Mouse (Mus musculus): ENCODE results near the gene Vps33a. TPM values are rescaled to one million over a fixed set of nuclear protein-coding genes. Genes with fewer than 3 reads are reported as not detected.
A peak's percentile ranks its signal among the peaks of the same experiment; 100 is the strongest.
"Not testable (repeated sequence)": the region's sequence is repeated elsewhere in the genome, so short reads cannot be mapped to it uniquely, and the experiment has no call there.

Vps33a gene
- polyA plus RNA-seq, 1 experiment, result 15.9 TPM

DNA sequence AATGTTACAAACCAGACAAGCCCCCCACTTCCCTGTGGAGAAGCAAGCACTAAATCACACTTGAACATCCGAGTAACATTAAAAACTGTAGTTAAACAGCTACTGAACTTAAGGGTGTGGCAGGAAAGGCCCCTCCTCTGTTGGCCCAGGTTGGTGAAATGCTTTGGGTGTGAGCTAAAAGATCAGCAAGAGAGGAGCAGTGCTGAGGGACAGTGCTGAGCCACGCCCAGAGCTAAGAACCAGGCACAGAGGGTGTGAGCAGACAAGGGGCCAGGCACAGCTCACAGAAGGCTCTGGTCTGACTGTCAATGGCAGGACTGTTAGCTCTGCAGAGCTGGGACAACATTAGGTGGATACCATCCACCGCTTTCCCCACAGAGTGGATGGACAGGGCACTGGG lies 60.7 kb downstream of the Vps33a start:
- TF ChIP-seq CTCF (IDR thresholded peaks at IDR 0.05; ENCODE audit: insufficient read depth, low read length), result no peak
- no peak for TF ChIP-seq POLR2A (IDR thresholded peaks at IDR 0.05; ENCODE audit: borderline replicate concordance, extremely low read depth, low read depth, low read length)
- Histone ChIP-seq H3K4me1 (ENCODE audit: control insufficient read depth, insufficient read depth, low read length) (peaks cover 2% of the 10 kb centered on the region; the same call in 1 of the 2 replicates), H3K4me3 (replicated peaks; ENCODE audit: extremely low read depth, low read depth, low read length) (no peak overlapping the region)
- DNase-seq, result no peak
- 61% methylated on average over 3 of the region's 3 CpGs for WGBS

DNA sequence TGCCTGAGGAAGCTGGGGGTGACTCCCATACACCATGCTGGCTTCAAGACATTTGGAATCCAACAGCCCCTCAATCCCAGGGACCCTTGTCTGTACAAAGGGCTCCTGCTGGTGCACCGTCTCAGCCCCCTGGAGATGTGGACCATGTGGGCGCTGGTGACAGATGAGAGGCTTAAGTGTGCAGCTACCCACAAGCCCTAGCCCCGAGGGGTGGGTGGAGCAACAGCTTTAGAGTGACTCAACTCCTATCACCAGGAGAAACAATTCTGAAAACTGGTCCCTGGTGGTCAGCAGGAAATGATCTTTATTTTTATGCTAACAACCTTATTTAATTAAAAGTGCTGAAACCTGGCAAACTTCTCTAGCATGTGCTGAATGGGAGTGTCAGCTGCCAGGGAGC lies 61.4 kb downstream of the Vps33a start:
- not testable (repeated sequence) for DNase-seq; H3K4me3 ChIP-seq (replicated peaks; ENCODE audit: extremely low read depth, low read depth, low read length); H3K4me1 ChIP-seq (ENCODE audit: control insufficient read depth, insufficient read depth, low read length)
- 73% methylated on average over 3 of the region's 3 CpGs for WGBS

DNA sequence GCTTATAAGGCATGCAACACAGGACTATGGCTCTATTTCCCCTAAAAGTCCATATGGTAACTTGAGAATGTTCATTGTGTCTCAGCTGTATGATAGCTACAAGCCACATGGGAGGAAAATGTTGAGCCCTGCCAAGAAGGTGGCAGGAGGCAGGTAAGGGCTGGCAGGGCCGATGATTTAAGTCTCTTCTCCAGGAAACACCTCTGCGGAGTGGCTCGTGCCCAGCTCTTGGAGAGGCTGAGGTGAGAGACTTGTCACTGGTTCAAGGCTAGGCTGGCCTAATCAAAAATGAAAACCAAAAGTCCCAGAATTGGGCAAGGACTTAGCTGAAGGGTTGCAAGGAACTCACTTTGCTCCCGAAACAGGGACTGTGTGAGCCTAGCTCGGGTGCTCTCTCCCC lies 62.7 kb downstream of the Vps33a start, which contains the start of gene B3gnt4:
B3gnt4 (plus strand) TSS at position 301 of the 400 bp plus-strand sequence.
- Histone ChIP-seq H3K4me3 (replicated peaks; ENCODE audit: extremely low read depth, low read depth, low read length) (no peak within 1 kb of the TSS), H3K4me1 (ENCODE audit: control insufficient read depth, insufficient read depth, low read length) (peaks cover 2% of the 10 kb centered on the region; the same call in 1 of the 2 replicates)
- DNase-seq, result no peak
- TF ChIP-seq POLR2A (IDR thresholded peaks at IDR 0.05; ENCODE audit: borderline replicate concordance, extremely low read depth, low read depth, low read length), result no peak
- 81% methylated on average over 5 of the region's 5 CpGs for WGBS

DNA sequence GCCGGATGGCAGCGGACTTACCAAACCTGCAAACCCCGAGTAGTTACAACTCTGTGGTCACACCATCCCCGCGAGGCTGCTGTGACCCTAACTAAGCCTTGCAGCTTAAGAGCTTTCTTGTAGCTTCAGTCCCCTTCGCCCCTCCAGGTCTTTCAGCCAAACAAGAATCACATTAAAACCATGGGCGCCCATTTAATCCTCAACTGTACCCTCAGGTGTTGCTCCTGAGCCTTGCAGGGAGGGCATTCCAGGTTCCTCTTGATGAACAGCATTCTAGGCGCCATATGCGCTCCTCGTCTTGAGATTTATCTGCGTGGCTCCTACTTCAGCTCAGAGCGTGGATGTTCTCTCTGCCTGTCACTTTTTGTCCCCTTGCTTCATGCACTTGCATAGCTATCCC lies 63.9 kb downstream of the Vps33a start:
- Histone ChIP-seq H3K4me3 (replicated peaks; ENCODE audit: extremely low read depth, low read depth, low read length) (no peak overlapping the region), H3K4me1 (ENCODE audit: control insufficient read depth, insufficient read depth, low read length) (peaks cover 2% of the 10 kb centered on the region; the same call in 1 of the 2 replicates)
- no peak for DNase-seq
- TF ChIP-seq CTCF (IDR thresholded peaks at IDR 0.05; ENCODE audit: insufficient read depth, low read length), result no peak
- 11% methylated on average over 12 of the region's 12 CpGs for WGBS

DNA sequence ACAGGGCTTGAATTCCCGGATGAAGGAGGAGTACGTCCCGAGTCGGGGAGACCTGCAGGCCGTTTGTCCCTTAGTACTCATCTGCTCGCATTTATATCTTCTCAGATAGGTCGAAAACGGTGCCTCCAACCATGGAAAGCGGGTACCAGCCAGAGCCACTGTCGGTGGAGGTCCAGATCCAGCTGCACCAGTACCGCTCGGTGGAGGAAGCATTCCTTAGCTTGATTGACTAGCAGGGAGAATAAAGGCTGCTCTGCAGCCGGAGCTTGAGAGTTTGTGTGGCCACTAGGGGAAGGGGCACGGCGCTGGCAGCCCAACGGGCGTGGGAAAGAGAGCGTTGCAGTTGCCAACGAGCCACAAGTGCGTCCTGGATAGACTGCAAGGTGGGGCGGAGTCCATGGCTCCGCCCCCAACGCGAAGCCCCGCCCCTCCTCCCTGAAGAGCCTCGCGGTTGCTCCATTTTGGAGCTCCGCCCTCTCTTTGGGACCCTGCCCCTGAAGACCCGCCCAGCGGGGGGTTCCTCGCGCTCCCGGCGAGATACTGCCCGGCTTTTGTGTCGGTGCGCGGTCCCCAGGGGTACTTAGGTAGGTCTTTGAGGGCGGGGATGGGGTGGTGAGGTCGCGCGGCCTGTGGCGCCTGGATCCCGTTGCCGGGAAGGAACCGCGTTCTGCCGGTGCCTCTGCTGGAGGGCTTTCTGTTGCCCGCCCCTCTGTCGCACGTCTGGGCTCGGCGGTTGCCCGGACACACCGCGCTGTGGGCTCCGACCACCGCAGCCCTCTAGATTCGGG lies 64.7 kb downstream of the Vps33a start:
- Histone ChIP-seq H3K4me1 (ENCODE audit: control insufficient read depth, insufficient read depth, low read length) (peaks cover 2% of the 10 kb centered on the region; the same call in 1 of the 2 replicates), H3K4me3 (replicated peaks; ENCODE audit: extremely low read depth, low read depth, low read length) (peak overlapping the region; percentile 58)
- TF ChIP-seq CTCF (IDR thresholded peaks at IDR 0.05; ENCODE audit: insufficient read depth, low read length), result no peak
- TF ChIP-seq POLR2A (IDR thresholded peaks at IDR 0.05; ENCODE audit: borderline replicate concordance, extremely low read depth, low read depth, low read length), result no peak
- WGBS, result 1% methylated on average over 59 of the region's 59 CpGs
- peak; percentile 79 for DNase-seq

DNA sequence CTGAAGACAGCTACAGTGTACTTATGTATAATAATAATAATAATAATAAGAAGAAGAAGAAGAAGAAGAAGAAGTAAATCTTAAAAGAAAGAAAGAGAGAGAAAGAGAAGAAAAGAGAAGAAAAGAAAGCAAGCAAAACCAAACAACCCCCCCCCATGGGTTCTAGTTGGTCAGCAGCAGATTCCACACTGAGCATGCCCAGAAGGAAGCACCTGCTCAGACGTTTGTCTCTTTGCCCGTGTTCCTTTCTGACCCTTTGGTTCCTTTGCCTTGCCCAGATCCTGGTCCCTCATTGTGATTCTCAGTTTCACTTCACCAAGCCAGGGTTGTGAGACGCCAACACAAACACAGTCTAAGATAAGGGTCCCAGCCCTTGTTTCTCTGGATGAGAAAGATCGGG lies 70.9 kb downstream of the Vps33a start:
- H3K4me1 ChIP-seq (ENCODE audit: control insufficient read depth, insufficient read depth, low read length), result 0 out of 2 replicates have a peak, but pooled peaks cover 3% of the 10 kb centered on the region
- WGBS, result 41% methylated on average over 4 of the region's 4 CpGs
- TF ChIP-seq POLR2A (IDR thresholded peaks at IDR 0.05; ENCODE audit: borderline replicate concordance, extremely low read depth, low read depth, low read length) (no peak), CTCF (IDR thresholded peaks at IDR 0.05; ENCODE audit: insufficient read depth, low read length) (no peak)

DNA sequence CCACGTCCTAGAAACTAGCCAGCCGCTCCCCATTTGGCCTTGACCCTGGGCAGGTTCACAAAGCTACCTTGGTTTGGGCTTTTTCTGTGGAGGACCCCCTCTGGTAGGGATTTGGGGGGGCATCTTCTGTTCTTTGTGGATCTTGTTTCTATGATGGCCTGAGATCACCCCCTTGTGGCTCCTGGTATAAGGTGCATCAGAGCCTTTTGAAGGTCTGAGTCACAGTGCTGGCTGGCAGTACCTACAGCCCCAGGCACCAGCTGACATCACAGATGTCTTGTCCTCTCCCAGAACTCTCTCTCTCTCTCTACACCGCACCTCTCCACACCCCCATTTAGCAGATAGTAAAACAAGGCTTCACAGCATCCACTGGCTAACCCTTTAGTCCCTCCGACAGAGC lies 73.1 kb downstream of the Vps33a start:
- TF ChIP-seq CTCF (IDR thresholded peaks at IDR 0.05; ENCODE audit: insufficient read depth, low read length), result 0 out of 2 replicates have a peak, but pooled peaks have one; percentile 16
- no peak for TF ChIP-seq POLR2A (IDR thresholded peaks at IDR 0.05; ENCODE audit: borderline replicate concordance, extremely low read depth, low read depth, low read length)
- no peak overlapping the region for H3K4me3 ChIP-seq (replicated peaks; ENCODE audit: extremely low read depth, low read depth, low read length)
- 52% methylated on average over 4 of the region's 4 CpGs for WGBS

More for the DNA sequence above, 70.9 kb downstream of the Vps33a start:
- no peak for DNase-seq
- no peak overlapping the region for H3K4me3 ChIP-seq (replicated peaks; ENCODE audit: extremely low read depth, low read depth, low read length)

DNA sequence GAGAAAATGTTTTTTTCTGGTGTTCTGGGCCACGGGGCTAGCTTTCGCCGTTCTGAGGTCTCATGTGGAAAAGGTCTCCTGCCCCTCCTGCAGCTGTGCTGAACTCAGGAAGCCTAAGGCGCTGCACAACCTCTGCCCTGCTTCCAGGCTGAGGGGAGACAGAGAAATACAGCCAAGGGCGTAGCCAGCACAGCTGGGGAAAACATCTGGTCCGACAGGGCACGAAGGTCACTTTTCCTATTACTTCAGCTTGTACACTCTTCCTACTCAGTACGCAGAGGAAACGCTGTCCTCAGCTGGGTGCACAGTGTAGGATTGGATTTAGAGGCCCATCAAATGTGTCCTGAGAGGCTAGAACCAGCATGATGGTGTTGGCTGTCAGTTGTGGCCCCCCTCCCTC lies 82.9 kb downstream of the Vps33a start:
- TF ChIP-seq POLR2A (IDR thresholded peaks at IDR 0.05; ENCODE audit: borderline replicate concordance, extremely low read depth, low read depth, low read length) (no peak), CTCF (IDR thresholded peaks at IDR 0.05; ENCODE audit: insufficient read depth, low read length) (no peak)
- H3K4me1 ChIP-seq (ENCODE audit: control insufficient read depth, insufficient read depth, low read length), result no peaks in the 10 kb centered on the region
- WGBS, result 43% methylated on average over 9 of the region's 9 CpGs
- DNase-seq, result no peak
- H3K4me3 ChIP-seq (replicated peaks; ENCODE audit: extremely low read depth, low read depth, low read length), result no peak overlapping the region

More for the DNA sequence above, 73.1 kb downstream of the Vps33a start:
- H3K4me1 ChIP-seq (ENCODE audit: control insufficient read depth, insufficient read depth, low read length), result 0 out of 2 replicates have a peak, but pooled peaks cover 3% of the 10 kb centered on the region
- no peak for DNase-seq

DNA sequence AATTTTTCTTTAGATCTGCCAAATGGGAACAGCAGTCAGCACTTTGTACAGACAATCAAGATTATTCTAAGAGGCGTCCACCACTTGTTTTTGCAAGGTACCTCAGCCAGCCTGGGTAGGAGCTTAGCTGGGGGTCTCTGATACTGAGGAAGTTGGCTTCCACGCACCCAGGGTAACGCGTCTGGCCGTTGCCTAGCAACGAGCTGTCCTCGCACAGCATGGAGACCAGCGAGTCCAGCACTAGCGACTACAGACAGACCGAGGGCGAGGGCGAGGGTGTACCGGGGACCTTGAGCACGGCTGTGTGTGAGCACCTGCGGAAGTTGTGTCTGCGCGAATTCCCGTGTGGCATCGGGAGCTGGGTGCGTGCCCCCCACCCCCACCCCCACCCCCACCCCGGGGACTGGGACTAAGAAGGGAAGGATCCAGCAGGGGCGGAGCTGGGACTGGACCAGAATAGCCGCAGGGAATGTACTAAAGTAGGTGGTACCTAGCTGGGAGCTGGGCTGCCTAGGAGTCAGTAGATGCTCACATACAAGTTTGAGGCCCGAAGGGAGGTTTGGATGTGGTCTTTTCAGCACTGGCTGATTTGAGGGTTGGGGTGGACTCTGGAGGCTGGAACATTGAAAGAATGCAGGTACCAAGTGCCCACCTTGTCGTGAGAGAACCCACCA lies 83.6 kb downstream of the Vps33a start, which contains the start of the genes Lrrc43 and Il31:
Lrrc43 (plus strand) TSS at position 194 of the 674 bp plus-strand sequence.
Il31 (minus strand) TSS at position 378 of the 674 bp plus-strand sequence.
- 8% methylated on average over 25 of the region's 25 CpGs for WGBS
- TF ChIP-seq POLR2A (IDR thresholded peaks at IDR 0.05; ENCODE audit: borderline replicate concordance, extremely low read depth, low read depth, low read length) (no peak), CTCF (IDR thresholded peaks at IDR 0.05; ENCODE audit: insufficient read depth, low read length) (no peak)
- no peak within 1 kb of the TSS for H3K4me3 ChIP-seq (replicated peaks; ENCODE audit: extremely low read depth, low read depth, low read length)
- H3K4me1 ChIP-seq (ENCODE audit: control insufficient read depth, insufficient read depth, low read length), result no peaks in the 10 kb centered on the region
- no peak for DNase-seq
